Mouse (Mus musculus) heart, embryonic 12.5 days (tissue): ENCODE results near the gene Lamc3. TPM values are rescaled to one million over a fixed set of nuclear protein-coding genes. Genes with fewer than 3 reads are reported as not detected.
"Not testable (repeated sequence)": the region's sequence is repeated elsewhere in the genome, so short reads cannot be mapped to it uniquely, and the experiment has no call there.

ENCODE experiments used
- ATAC-seq: fragments of 200-750 bp; cut with Nextera tagmentation; 2 replicates; pipeline ENCODE4 v1.8.0; 2017; ENCODE audit warnings: moderate TSS enrichment, moderate library complexity; ENCODE audit not compliant: insufficient number of reproducible peaks, low FRiP score
- H3K27ac ChIP-seq: fragments of 300-500 bp; sonication (generic); 2 replicates; pipeline ENCODE4 v1.5.1; 2016; ENCODE audit warnings: mild to moderate bottlenecking, moderate library complexity; ENCODE audit not compliant: poor library complexity, severe bottlenecking
- H3K27me3 ChIP-seq: fragments of 300-500 bp; sonication (generic); replicated peaks from 2 replicates; pipeline ENCODE4 v1.6.1; 2016; ENCODE audit warnings: mild to moderate bottlenecking, moderate library complexity
- H3K36me3 ChIP-seq: fragments of 300-500 bp; sonication (generic); 2 replicates; pipeline ENCODE4 v1.6.1; 2016; ENCODE audit warnings: mild to moderate bottlenecking, moderate library complexity
- H3K4me1 ChIP-seq: fragments of 300-500 bp; sonication (generic); replicated peaks from 2 replicates; pipeline ENCODE4 v1.6.1; 2016; ENCODE audit warnings: mild to moderate bottlenecking
- H3K4me2 ChIP-seq: fragments of 300-500 bp; sonication (generic); 2 replicates; pipeline ENCODE4 v1.6.1; 2016; ENCODE audit warnings: mild to moderate bottlenecking, moderate library complexity
- H3K4me3 ChIP-seq: fragments of 300-500 bp; sonication (generic); 2 replicates; pipeline ENCODE4 v1.5.1; 2016; ENCODE audit warnings: mild to moderate bottlenecking
- H3K9ac ChIP-seq: fragments of 300-500 bp; sonication (generic); 2 replicates; pipeline ENCODE4 v1.6.1; 2016; ENCODE audit warnings: mild to moderate bottlenecking, moderate library complexity
- H3K9me3 ChIP-seq: fragments of 300-500 bp; sonication (generic); replicated peaks from 2 replicates; pipeline ENCODE4 v1.6.1; 2016; ENCODE audit warnings: mild to moderate bottlenecking, moderate library complexity
- WGBS: fragments of 180-500 bp; shearing (Covaris S2); methylation state at CpG from one replicate; pipeline ENCODE4 v1.1.7; 2016; 5-methylcytosine and 5-hydroxymethylcytosine counted together
- polyA plus RNA-seq: library from polyadenylated mRNA; unstranded; fragments of >200 nt; fragmentation: Nextera tagmentation; extraction: Ambion mirVana; gene quantifications from 2 replicates; pipeline ENCODE4 v1.2.1, GENCODE M21; 2016

Lamc3 gene
- polyA plus RNA-seq, 1 experiment from 2014 or later, result 1.3 TPM

DNA sequence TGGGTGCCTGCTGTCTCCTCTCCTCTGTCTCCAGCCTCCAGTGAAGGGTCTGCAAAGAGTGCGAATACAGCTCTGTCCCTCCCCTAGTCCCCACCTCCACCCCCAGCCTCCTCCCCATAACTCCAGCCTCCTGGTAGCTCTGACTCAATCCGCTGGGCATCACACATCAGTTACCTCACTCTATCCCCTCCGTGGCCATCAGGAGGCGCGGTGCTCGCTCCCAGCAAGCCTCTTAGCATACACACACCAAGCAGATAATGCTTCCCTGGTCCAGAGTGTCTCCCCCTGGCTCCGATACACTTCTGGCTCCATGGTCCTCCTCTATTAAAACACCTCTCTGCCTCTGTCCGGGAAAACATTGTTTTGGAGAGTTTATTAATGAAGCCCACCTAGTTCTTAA lies 17.5 kb downstream of the Lamc3 start:
- 6% methylated on average over 8 of the region's 8 CpGs for WGBS
- no peak overlapping the region for H3K27ac ChIP-seq

DNA sequence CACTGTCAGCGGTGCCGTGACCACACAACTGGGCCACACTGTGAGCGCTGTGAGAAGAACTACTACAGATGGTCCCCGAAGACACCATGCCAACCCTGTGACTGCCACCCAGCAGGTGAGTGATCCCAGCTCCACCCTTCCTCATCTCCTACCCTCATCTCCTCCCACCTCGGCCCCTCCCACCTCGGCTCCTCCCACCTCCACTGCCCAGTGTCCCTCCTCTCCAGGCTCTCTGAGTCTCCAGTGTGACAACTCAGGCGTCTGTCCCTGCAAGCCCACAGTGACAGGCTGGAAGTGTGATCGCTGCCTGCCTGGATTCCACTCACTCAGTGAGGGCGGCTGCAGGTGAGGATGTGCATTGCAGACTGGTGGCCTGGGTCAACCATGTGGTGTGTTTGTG lies 18.6 kb downstream of the Lamc3 start:
- 20% methylated on average over 9 of the region's 9 CpGs for WGBS
- H3K4me3 ChIP-seq, result no peak overlapping the region
- H3K4me2 ChIP-seq, result no peak overlapping the region
- no peak overlapping the region for H3K9ac ChIP-seq
- ATAC-seq, result no peak; the same call in 1 of the 2 replicates
- peaks cover 25% of the 10 kb centered on the region for H3K4me1 ChIP-seq
- H3K27ac ChIP-seq, result no peak overlapping the region
- no peaks in the 10 kb centered on the region for H3K9me3 ChIP-seq
- peaks cover 14% of the 10 kb centered on the region; the same call in 1 of the 2 replicates for H3K27me3 ChIP-seq
- no peaks in the 10 kb centered on the region for H3K36me3 ChIP-seq

More for the DNA sequence above, 17.5 kb downstream of the Lamc3 start:
- Histone ChIP-seq H3K9me3 (no peaks in the 10 kb centered on the region), H3K36me3 (no peaks in the 10 kb centered on the region), H3K4me3 (no peak overlapping the region), H3K4me2 (no peak overlapping the region), H3K9ac (no peak overlapping the region), H3K27me3 (peaks cover 22% of the 10 kb centered on the region; the same call in 1 of the 2 replicates), H3K4me1 (peaks cover 25% of the 10 kb centered on the region)
- ATAC-seq, result no peak

DNA sequence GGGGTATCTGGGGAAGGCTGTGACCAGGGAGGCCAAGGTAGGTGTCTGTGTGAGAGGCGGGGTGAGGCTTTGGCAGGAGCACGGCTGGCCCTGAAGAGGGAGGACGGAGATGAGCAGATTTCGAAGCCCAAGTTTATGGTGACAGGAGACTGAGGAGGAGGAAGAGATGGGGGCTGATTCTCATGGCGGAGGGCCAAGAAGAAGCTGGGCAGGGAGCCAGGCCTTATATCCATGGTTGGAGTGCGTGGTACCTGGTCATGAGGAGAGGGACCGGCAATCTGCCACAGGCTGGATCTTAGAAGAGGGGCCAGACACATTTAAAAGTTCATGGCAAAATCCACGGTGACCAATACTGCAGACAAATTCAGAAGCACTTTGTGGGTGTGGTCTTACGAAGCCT lies 19.3 kb downstream of the Lamc3 start:
- Histone ChIP-seq H3K4me2 (no peak overlapping the region), H3K27me3 (0 out of 2 replicates have a peak, but pooled peaks cover 9% of the 10 kb centered on the region), H3K4me3 (no peak overlapping the region), H3K9ac (no peak overlapping the region), H3K36me3 (no peaks in the 10 kb centered on the region), H3K27ac (no peak overlapping the region), H3K9me3 (no peaks in the 10 kb centered on the region), H3K4me1 (peaks cover 25% of the 10 kb centered on the region)
- 60% methylated on average over 9 of the region's 9 CpGs for WGBS
- no peak for ATAC-seq

DNA sequence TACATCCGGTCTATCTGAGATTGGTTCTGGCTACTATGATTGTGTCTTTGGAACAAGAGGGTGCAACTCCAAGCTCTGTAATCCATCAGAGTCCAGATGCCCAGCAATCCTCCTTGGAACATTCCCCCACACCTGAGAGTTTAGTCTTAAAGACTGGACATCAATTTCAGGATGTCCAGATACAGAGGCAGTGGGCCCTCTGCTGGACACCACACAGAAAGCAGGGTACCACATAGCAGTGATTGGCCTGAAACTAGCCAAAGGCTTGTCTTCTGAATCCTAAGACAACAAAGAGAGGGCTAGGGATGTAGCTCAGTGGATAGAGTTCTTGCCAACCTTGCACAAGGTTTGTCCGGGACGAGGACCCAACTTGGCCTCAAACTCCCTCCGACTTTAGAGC lies 25.5 kb downstream of the Lamc3 start:
- H3K27me3 ChIP-seq, result peaks cover 14% of the 10 kb centered on the region; the same call in 1 of the 2 replicates
- H3K9me3 ChIP-seq, result no peaks in the 10 kb centered on the region
- no peak overlapping the region for H3K4me3 ChIP-seq
- no peak for ATAC-seq
- no peak overlapping the region for H3K4me2 ChIP-seq
- no peaks in the 10 kb centered on the region for H3K4me1 ChIP-seq
- 69% methylated on average over 4 of the region's 4 CpGs for WGBS
- H3K9ac ChIP-seq, result no peak overlapping the region
- H3K27ac ChIP-seq, result no peak overlapping the region
- no peaks in the 10 kb centered on the region for H3K36me3 ChIP-seq

DNA sequence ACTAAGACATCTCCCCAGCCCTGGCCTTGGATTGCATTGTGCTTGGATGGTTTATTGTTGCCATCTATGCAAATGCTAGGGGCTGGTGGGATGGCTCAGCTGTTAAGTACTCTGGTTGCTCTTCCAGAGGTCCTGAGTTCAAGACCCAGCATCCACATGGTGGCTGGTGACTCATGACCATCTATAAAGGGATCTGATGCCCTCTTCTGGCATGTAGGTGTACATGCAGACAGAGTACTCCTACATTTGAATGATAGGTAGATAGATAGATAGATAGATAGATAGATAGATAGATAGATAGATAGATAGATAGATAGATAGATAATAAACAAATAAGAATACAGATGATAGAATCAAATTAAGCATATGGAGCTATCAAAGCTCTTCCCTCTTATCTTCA lies 27.1 kb downstream of the Lamc3 start:
- not testable (repeated sequence) for ATAC-seq, H3K36me3 ChIP-seq, H3K4me2 ChIP-seq

DNA sequence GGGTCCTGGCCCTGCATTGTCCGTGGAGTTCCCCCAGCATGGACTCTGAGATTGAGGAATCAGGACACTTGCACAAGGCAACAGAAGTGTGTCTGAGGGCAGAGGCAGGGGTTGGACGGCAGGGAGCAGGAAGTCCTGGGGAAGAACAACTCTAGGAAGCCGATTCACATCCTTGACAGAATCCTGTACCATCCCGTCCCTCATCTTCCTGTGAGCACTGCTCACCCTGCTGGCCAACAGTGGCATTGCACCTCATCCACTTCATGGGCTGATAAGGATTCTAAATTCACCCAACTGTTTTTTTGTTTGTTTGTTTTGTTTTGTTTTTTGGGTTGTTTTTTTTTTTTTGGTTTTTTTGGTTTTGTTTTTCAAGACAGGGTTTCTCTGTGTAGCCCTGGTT lies 28.0 kb downstream of the Lamc3 start:
- WGBS, result 25% methylated on average over 4 of the region's 4 CpGs
- Histone ChIP-seq H3K4me2 (no peak overlapping the region), H3K27ac (no peak overlapping the region), H3K9me3 (no peaks in the 10 kb centered on the region), H3K27me3 (peaks cover 29% of the 10 kb centered on the region), H3K4me1 (no peaks in the 10 kb centered on the region), H3K36me3 (no peaks in the 10 kb centered on the region), H3K4me3 (no peak overlapping the region), H3K9ac (no peak overlapping the region)
- no peak for ATAC-seq

More for the DNA sequence above, 27.1 kb downstream of the Lamc3 start:
- H3K9ac ChIP-seq, H3K27ac ChIP-seq, H3K4me3 ChIP-seq, H3K9me3 ChIP-seq, H3K4me1 ChIP-seq: not testable (repeated sequence)
- H3K27me3 ChIP-seq, result peaks cover 20% of the 10 kb centered on the region

DNA sequence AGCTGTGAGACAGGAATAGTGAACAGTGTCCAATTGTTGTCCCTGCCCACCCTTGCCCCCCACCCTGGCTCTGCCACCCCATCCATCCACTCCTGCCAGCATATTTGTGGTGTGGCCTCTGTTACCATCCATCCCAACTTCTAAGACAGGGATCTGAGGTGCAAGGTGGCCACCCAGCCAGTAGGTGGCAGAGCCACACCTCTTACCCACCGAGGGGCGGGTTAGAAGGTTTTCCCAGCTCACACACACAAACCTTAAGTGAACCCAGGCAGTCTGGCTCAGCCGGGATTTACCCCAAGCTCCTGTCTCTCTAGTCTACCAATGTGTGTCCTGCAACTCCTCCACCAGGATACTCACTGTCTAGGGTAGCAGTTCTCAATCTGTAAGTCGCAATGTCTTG lies 30.5 kb downstream of the Lamc3 start:
- no peak overlapping the region for H3K4me2 ChIP-seq
- H3K4me3 ChIP-seq, result no peak overlapping the region
- no peak overlapping the region for H3K27ac ChIP-seq
- peaks cover 51% of the 10 kb centered on the region for H3K27me3 ChIP-seq
- no peaks in the 10 kb centered on the region for H3K9me3 ChIP-seq
- WGBS, result 24% methylated on average over 4 of the region's 4 CpGs
- no peaks in the 10 kb centered on the region for H3K36me3 ChIP-seq
- ATAC-seq, result 0 out of 2 replicates have a peak, but pooled peaks have one; percentile 33
- H3K4me1 ChIP-seq, result no peaks in the 10 kb centered on the region
- no peak overlapping the region for H3K9ac ChIP-seq

DNA sequence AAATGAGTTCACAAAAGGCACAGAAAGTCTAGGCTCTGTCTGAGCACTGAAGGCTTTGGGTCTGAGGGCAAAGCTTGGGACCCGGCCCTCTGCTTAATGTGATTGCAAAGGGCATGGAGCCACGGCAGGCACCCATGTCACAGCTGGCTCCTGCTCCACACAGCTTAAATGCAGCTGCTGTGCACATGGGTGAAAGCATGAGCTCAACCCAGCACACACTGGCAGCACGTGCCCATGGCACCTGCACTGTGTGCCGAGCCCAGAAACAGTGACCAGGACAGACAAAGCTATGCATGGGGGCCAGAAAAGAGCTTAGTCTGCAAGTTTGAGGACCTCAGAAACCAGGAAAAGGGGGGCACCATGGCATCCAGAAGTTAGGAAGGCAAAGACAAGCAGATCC lies 36.6 kb downstream of the Lamc3 start:
- WGBS, result 62% methylated on average over 4 of the region's 4 CpGs
- peaks cover 70% of the 10 kb centered on the region for H3K27me3 ChIP-seq

DNA sequence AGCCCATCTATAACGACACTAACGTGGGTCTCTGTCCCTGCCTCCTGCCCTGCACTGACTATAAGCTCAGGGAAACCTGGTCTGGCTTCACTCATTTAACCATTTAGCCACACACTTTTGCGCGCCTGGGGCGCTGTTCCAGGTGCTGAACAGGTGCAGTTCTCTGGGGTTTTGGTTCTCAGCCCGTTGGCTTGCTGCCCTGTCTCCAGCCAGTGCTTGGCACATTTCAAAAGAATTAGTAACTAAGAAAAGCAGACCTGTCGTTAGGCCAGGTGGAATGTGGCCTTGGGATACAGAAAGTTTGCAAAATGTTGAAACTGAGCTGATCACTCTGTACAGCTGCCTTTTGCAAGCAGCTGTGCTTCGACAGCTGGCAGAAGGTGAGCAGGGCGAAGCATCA lies 37.7 kb downstream of the Lamc3 start:
- WGBS, result 28% methylated on average over 9 of the region's 9 CpGs

More for the DNA sequence above, 36.6 kb downstream of the Lamc3 start:
- Histone ChIP-seq H3K4me2 (no peak overlapping the region), H3K4me3 (no peak overlapping the region), H3K36me3 (no peaks in the 10 kb centered on the region), H3K4me1 (no peaks in the 10 kb centered on the region), H3K9me3 (no peaks in the 10 kb centered on the region), H3K27ac (no peak overlapping the region), H3K9ac (no peak overlapping the region)
- ATAC-seq, result no peak

DNA sequence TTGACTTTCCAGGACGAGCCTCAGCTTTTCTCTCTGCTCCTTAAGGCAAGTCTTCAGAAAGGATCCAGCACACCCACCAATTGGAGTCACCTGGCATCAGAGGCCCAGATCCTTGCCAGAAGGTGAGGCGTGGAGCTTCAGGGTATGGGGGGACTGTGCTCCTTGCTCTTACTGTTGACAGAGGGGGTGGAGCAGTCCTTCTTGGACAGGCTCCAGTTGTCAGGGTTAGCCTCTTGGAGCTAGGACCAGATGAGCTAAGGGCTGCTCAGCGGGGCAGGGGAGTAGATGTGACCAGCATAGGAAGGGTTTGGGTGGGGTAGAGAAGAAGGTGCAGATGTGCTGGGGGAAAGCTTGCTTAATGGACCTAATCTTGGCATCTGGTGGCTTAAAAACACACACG lies 38.8 kb downstream of the Lamc3 start:
- Histone ChIP-seq H3K36me3 (no peaks in the 10 kb centered on the region), H3K27ac (no peak overlapping the region), H3K4me2 (no peak overlapping the region), H3K9me3 (no peaks in the 10 kb centered on the region), H3K4me1 (no peaks in the 10 kb centered on the region), H3K4me3 (no peak overlapping the region), H3K27me3 (peaks cover 55% of the 10 kb centered on the region), H3K9ac (no peak overlapping the region)
- no peak for ATAC-seq
- WGBS, result 49% methylated on average over 4 of the region's 4 CpGs

More for the DNA sequence above, 37.7 kb downstream of the Lamc3 start:
- H3K4me2 ChIP-seq, result no peak overlapping the region
- no peaks in the 10 kb centered on the region for H3K36me3 ChIP-seq
- H3K27me3 ChIP-seq, result peaks cover 59% of the 10 kb centered on the region
- H3K4me3 ChIP-seq, result no peak overlapping the region
- no peak for ATAC-seq
- H3K27ac ChIP-seq, result no peak overlapping the region
- H3K9ac ChIP-seq, result no peak overlapping the region
- no peaks in the 10 kb centered on the region for H3K9me3 ChIP-seq
- H3K4me1 ChIP-seq, result no peaks in the 10 kb centered on the region

DNA sequence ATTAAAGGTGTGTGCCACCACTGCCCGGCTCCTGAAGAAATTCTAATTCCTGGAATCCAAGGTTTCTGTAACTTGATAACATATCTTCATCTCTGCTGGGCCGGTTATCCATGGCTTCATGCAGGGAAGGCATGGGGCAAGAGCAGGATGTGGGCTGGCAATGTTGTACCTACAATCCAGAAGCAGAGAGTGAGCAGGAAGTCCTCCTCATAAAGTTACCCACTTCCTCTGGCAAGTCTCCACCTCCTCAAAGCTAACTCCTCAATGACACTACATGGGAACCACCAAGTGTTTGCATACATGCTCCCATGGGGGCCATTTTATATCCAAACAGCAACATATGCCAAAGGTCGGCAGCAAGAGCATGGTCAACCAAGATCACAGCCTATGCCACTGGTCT lies 42.6 kb downstream of the Lamc3 start:
- Histone ChIP-seq H3K9ac (no peak overlapping the region), H3K9me3 (no peaks in the 10 kb centered on the region), H3K27ac (no peak overlapping the region), H3K4me2 (no peak overlapping the region), H3K4me3 (no peak overlapping the region), H3K36me3 (no peaks in the 10 kb centered on the region), H3K4me1 (peaks cover 2% of the 10 kb centered on the region), H3K27me3 (peaks cover 28% of the 10 kb centered on the region; the same call in 1 of the 2 replicates)
- 69% methylated on average over 3 of the region's 3 CpGs for WGBS
- no peak for ATAC-seq

DNA sequence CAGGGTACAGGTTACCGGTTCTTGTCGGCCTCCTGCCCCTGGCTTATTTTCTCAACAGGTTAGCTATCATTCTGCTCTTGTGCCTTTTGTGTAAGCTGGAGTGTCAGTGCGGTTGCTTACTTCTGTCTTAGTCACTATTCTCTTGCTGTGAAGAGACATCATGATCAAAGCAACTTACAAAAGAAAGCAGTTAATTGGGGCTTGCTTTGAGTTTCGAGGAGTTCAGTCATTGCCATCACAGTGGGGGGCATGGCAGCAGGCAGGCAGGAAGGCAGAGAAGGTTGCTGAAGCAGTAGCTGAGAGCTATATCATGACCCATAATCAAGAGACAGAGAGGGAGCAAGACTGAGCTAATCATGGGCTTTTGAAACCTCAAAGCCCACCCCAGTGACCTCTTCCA lies 47.5 kb downstream of the Lamc3 start:
- 57% methylated on average over 4 of the region's 4 CpGs for WGBS
- no peaks in the 10 kb centered on the region for H3K9me3 ChIP-seq

More for the DNA sequence above, 47.5 kb downstream of the Lamc3 start:
- Histone ChIP-seq H3K27ac (no peak overlapping the region), H3K4me1 (peaks cover 12% of the 10 kb centered on the region), H3K4me2 (no peak overlapping the region), H3K27me3 (0 out of 2 replicates have a peak, but pooled peaks cover 19% of the 10 kb centered on the region), H3K4me3 (no peak overlapping the region), H3K9ac (no peak overlapping the region), H3K36me3 (no peaks in the 10 kb centered on the region)
- no peak for ATAC-seq
